Mouse (Mus musculus) adrenal gland, postnatal 25 days (tissue): ENCODE results near the gene Ube3c. TPM values are rescaled to one million over a fixed set of nuclear protein-coding genes. Genes with fewer than 3 reads are reported as not detected.

ENCODE experiments used
- DNase-seq: peaks from one replicate; pipeline ENCODE4 v3.0.0; 2021; ENCODE audit warnings: mixed read lengths
- total RNA-seq: library from RNA; stranded (reverse); gene quantifications from 2 replicates; pipeline ENCODE4 v1.2.3, GENCODE M21; 2021

The Ube3c gene
- total RNA-seq, 1 experiment from 2014 or later = 58.6 TPM

DNA sequence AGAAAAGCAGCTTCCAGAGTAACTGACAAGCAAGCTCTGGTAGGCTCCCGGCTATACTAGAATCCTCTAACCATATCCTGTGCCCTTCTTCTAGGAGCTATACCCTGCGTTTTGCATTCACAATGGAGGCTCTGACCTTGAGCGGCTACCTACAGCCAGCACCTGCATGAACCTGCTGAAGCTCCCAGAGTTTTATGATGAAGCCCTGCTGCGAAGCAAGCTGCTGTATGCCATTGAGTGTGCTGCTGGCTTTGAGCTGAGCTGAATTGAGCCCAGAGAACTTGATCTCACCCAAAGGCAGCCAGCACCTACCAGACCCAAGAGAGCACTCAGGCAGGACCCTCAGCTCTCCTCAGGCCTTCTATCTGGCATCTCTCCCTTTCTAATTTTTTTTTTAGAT is 105.3 kb downstream of the Ube3c start:
- no peak for DNase-seq

GRCm38 (mm10) chr5:29676445-29676844 is 107.4 kb downstream of the Ube3c start:
- DNase-seq = no peak

GRCm38 (mm10) chr5:29685085-29685484 is 116.0 kb downstream of the Ube3c start:
- no peak for DNase-seq

DNA sequence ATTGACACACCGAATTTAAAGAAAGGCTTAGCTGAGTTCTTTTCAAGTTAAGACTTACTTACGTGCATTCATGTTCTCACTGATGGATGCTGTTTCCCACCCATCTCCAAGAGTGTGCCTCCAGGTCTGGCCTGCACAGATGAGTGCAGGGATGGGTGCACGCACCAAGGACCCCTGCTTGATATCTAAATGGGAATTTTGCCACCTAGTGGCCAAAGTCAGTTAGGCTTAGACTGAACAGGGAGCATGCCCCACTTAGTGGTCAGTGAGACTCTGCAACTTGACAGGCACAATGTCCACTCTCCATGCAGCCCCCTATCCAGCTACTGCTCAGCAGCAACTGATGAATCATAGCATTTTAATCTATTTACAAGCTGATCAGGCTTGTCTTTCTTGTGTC is 118.6 kb downstream of the Ube3c start:
- DNase-seq = no peak

- no peak for DNase-seq
These were observed 119.3 kb downstream of the Ube3c start for GRCm38 (mm10) chr5:29688352-29688751.

DNA sequence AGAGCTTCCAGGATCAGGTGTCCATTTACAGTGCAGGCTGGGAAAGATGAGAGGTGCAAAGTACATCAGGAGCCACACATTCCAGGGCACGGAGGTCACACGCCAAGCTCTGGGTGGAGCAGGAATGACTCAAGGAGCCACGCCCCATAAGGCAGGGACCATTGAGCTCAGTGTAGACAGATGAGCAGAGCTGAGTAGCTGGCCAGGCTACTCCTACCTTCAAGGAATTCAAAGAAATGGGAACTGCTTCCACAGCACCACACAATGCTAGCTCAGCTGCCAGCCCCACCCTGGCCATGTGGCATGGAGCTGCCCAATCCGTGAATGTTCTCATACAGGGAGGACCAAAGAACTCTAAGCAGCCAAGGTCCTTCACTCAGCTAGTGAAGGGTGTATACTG is 129.5 kb downstream of the Ube3c start:
- DNase-seq = no peak

DNA sequence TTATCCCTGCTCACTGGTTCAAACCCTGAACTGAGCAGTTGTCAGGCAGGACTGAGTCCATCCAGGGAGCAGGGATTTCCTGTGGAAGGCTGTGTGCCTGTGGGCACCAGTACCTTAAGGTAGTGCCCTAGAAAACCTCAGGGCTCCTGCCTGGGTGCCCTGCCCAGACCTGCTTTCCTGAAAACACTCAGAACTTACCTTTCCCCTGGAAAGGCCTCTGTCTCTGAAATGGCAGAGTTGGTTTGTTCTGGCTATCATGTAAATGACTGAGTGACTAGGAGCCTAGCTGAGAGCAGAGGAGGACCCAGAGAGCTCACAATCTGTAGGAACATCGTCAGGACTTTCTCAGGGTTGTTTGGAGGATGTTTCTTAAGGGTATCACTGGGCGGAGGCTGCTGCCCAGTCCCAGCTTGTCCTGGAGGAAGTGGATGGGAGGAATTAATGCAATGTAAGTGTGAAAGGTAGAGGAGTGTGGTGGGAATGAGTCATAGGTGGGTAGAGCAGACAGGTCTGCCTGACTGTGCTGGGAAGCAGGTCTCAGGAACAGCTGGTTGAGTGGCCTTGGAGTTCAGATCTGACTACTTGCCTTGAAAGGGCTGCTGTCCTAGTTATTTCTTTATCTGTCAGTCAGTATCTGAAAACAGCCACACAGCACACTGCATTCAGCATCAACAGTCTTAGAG is 130.6 kb downstream of the Ube3c start:
- DNase-seq = no peak

GRCm38 (mm10) chr5:29707241-29707640 is 138.2 kb downstream of the Ube3c start:
- no peak for DNase-seq

GRCm38 (mm10) chr5:29708258-29708657 is 139.2 kb downstream of the Ube3c start:
- DNase-seq = no peak

- DNase-seq = no peak
These were observed 142.6 kb downstream of the Ube3c start for GRCm38 (mm10) chr5:29711631-29712030.

DNA sequence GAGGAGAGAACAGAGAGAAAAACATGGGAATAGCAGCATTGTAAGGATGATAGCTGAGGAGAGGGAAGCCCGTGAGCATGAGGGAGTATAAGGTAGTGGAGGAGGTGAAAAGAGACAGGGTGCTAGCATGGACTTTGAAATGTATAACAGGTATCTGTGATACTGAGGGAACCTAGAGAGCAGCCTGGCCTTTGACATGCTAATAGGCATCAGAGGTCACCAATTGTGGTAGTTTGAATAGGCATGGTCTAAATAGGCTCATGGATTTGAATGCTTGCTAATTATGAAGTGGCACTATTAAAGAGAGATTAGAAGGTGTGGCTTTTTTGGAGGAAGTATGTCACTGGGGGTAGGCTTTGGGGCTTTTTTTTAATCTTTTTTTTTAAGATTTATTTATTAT is 143.9 kb downstream of the Ube3c start:
- no peak for DNase-seq

GRCm38 (mm10) chr5:29721159-29721558 is 152.1 kb downstream of the Ube3c start:
- DNase-seq = no peak

GRCm38 (mm10) chr5:29725369-29725768 is 156.3 kb downstream of the Ube3c start:
- DNase-seq = no peak

Other genes starting within 250 kb of the Ube3c start
- gene Lmbr1, start 190.9 kb upstream of the Ube3c start, total RNA-seq = 9.9 and 11.8 TPM in 2 replicates
- gene Nom1, start 134.6 kb upstream of the Ube3c start, total RNA-seq = 31.4 and 45.8 TPM in 2 replicates
- not detected in 2 replicates for gene Mnx1, start 90.8 kb upstream of the Ube3c start, total RNA-seq
- gene Dnajb6, start 166.4 kb downstream of the Ube3c start, total RNA-seq = 143 and 153 TPM in 2 replicates
- not detected in 2 replicates for gene Gm5129, start 166.7 kb downstream of the Ube3c start, total RNA-seq